Mouse (Mus musculus) midbrain, embryonic 14.5 days (tissue): ENCODE results near the gene Galntl5. TPM values are rescaled to one million over a fixed set of nuclear protein-coding genes. Genes with fewer than 3 reads are reported as not detected.
"Not testable (repeated sequence)": the region's sequence is repeated elsewhere in the genome, so short reads cannot be mapped to it uniquely, and the experiment has no call there.

ENCODE experiments used
- ATAC-seq: fragments of 200-750 bp; cut with Nextera tagmentation; 2 replicates; pipeline ENCODE4 v1.8.0; 2017; ENCODE audit warnings: moderate number of reproducible peaks, moderate library complexity; ENCODE audit not compliant: low FRiP score, low TSS enrichment
- DNase-seq: peaks from one replicate; pipeline ENCODE4 v3.0.0-alpha.2; 2015
- H3K27ac ChIP-seq: fragments of 300-500 bp; sonication (generic); replicated peaks from 2 replicates; pipeline ENCODE4 v1.5.1; 2014; ENCODE audit warnings: mild to moderate bottlenecking, low read depth, low read length, moderate library complexity
- H3K27me3 ChIP-seq: fragments of 300-500 bp; sonication (generic); 2 replicates; pipeline ENCODE4 v1.6.1; 2014; ENCODE audit warnings: low read length, control low read depth, mixed read lengths; ENCODE audit not compliant: control insufficient read depth, insufficient read depth
- H3K36me3 ChIP-seq: fragments of 300-500 bp; sonication (generic); 2 replicates; pipeline ENCODE4 v1.6.1; 2014; ENCODE audit warnings: low read length, control low read depth; ENCODE audit not compliant: control insufficient read depth, insufficient read depth
- H3K4me1 ChIP-seq: fragments of 300-500 bp; sonication (generic); 2 replicates; pipeline ENCODE4 v1.6.1; 2014; ENCODE audit warnings: mild to moderate bottlenecking, antibody characterized with exemption, low read length, control low read depth; ENCODE audit not compliant: control insufficient read depth, insufficient read depth
- H3K4me2 ChIP-seq: fragments of 300-500 bp; sonication (generic); 2 replicates; pipeline ENCODE4 v1.6.1; 2014; ENCODE audit warnings: mild to moderate bottlenecking, low read length, moderate library complexity
- H3K4me3 ChIP-seq: fragments of 300-500 bp; sonication (generic); replicated peaks from 2 replicates; pipeline ENCODE4 v1.5.1; 2014; ENCODE audit warnings: low read depth, low read length
- H3K9ac ChIP-seq: fragments of 300-500 bp; sonication (generic); replicated peaks from 2 replicates; pipeline ENCODE4 v1.6.1; 2014; ENCODE audit warnings: mild to moderate bottlenecking, low read length, moderate library complexity
- H3K9me3 ChIP-seq: fragments of 300-500 bp; sonication (generic); 2 replicates; pipeline ENCODE4 v1.6.1; 2016; ENCODE audit warnings: low read length, control low read depth, mixed read lengths; ENCODE audit not compliant: control insufficient read depth
- WGBS: fragments of 180-500 bp; shearing (Covaris S2); extraction: QIAGEN DNeasy Blood & Tissue Kit; methylation state at CpG from one replicate; pipeline ENCODE4 v1.1.7; 2014; 5-methylcytosine and 5-hydroxymethylcytosine counted together
- polyA plus RNA-seq: library from polyadenylated mRNA; unstranded; fragments of >200 nt; fragmentation: Nextera tagmentation; extraction: Ambion mirVana; gene quantifications from 2 replicates; pipeline ENCODE4 v1.2.1, GENCODE M21; 2014

Galntl5 gene
- polyA plus RNA-seq, 1 experiment from 2014 or later = not detected

DNA sequence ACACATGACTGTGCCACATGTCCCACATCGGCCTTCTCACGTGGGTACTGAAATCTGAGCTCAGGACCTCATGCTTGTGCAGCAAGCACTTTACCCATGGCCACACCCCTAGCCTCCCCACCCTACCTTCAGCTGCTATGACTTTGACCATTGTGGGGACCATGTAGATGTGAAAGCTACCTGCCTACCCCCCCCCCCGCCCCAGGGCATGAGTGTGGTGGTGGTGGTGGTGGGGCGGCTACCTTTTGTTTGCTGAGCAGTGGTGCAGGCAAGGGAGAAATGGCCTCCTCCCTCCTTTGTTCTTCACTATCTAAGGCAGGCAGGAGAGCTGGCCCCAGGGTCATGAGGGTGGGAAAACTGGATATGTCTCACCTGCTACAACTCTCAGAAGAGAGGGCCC is 18.3 kb upstream of the Galntl5 start:
- H3K4me2 ChIP-seq = no peak overlapping the region
- DNase-seq = no peak
- H3K9me3 ChIP-seq = no peaks in the 10 kb centered on the region
- WGBS = 84% methylated on average over 4 of the region's 4 CpGs
- no peak overlapping the region for H3K27ac ChIP-seq
- H3K27me3 ChIP-seq = no peaks in the 10 kb centered on the region
- no peak overlapping the region for H3K9ac ChIP-seq
- H3K4me1 ChIP-seq = no peaks in the 10 kb centered on the region
- H3K36me3 ChIP-seq = no peaks in the 10 kb centered on the region
- H3K4me3 ChIP-seq = no peak overlapping the region
- ATAC-seq = no peak

DNA sequence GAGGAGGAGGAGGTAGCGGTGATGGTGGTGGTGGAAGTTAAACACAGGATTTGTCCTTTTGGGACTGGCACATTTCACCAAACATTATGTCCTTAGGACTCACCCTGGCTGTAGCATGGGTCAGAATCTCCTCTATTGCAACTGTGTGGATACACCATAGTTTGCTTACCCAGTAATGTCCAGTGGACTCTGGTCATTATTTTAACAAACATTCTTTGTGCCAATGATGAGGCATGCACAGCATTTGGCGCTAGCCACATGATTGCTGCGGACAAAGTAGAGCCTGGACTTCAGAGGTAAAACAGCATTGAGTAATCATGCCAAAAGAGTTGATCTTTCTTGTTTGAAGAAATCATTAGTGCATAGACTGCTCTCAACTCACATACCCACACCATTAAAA is 17.3 kb upstream of the Galntl5 start:
- H3K9me3 ChIP-seq = no peaks in the 10 kb centered on the region
- no peak overlapping the region for H3K4me3 ChIP-seq
- WGBS = 98% methylated on average over 3 of the region's 3 CpGs
- no peak overlapping the region for H3K9ac ChIP-seq
- ATAC-seq (no peak), DNase-seq (no peak)
- no peaks in the 10 kb centered on the region for H3K4me1 ChIP-seq
- no peak overlapping the region for H3K27ac ChIP-seq
- no peak overlapping the region for H3K4me2 ChIP-seq
- no peaks in the 10 kb centered on the region for H3K27me3 ChIP-seq
- H3K36me3 ChIP-seq = no peaks in the 10 kb centered on the region

DNA sequence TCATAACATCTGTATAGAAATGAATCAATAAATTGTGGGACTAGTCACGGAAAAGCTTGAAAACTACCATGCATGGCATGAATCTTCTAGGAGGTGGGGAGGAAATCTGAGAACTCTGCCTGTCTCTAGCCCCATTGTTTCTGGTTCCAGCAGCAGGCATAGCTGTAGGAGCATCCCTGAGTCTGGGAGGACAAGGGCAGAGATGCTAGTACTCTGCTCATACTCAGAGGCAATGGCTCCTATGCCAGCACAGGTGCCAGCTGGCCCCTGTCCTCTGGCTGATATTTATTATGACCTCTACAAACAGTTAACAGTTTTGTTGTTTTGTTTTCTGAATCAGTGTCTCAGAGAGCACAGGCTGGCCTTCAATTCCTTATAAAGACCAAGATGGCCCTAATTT is 16.9 kb upstream of the Galntl5 start:
- ATAC-seq (no peak), DNase-seq (no peak)
- H3K36me3 ChIP-seq = no peaks in the 10 kb centered on the region
- no peak overlapping the region for H3K9ac ChIP-seq
- H3K9me3 ChIP-seq = no peaks in the 10 kb centered on the region
- H3K4me1 ChIP-seq = no peaks in the 10 kb centered on the region
- H3K27ac ChIP-seq = no peak overlapping the region
- no peaks in the 10 kb centered on the region for H3K27me3 ChIP-seq
- no peak overlapping the region for H3K4me2 ChIP-seq
- H3K4me3 ChIP-seq = no peak overlapping the region
- 77% methylated on average over 1 of the region's 1 CpGs for WGBS

DNA sequence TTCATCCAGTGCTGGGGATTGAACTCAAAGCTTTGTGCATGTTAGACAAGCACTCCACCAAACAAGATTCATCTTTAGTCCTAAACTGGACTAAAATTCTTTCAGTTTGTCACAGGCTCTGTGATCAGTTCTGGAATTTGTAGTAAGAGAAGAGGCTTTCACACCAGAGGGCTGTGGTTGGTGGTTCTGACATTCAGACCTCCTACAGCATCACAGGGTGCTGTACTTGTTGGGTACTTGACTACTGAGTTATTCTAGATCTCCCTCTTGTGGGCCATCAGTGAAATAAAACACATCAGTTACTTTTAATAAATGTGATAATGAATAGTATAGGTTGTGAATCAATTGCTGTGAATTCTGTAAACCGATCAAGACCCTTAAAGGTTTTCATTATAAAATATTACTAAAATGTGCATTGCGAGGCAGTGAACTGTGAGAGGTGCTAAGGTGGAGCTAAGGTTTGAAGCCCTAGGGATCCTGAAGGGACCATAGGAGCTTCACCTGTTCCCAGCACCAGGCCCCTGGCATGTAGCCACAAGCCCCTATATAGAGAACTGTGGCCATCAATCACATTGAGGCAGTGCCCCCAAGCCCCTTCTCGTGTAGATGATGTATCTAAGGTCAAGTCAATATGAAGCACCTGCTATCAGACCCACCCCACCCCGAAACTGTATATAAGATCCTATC is 16.0 kb upstream of the Galntl5 start:
- no peaks in the 10 kb centered on the region for H3K36me3 ChIP-seq
- 84% methylated on average over 4 of the region's 4 CpGs for WGBS
- no peak for ATAC-seq
- no peaks in the 10 kb centered on the region for H3K27me3 ChIP-seq
- no peak overlapping the region for H3K9ac ChIP-seq
- no peak overlapping the region for H3K4me3 ChIP-seq
- no peaks in the 10 kb centered on the region for H3K9me3 ChIP-seq
- no peak overlapping the region for H3K4me2 ChIP-seq
- DNase-seq = no peak
- H3K4me1 ChIP-seq = no peaks in the 10 kb centered on the region
- H3K27ac ChIP-seq = no peak overlapping the region

DNA sequence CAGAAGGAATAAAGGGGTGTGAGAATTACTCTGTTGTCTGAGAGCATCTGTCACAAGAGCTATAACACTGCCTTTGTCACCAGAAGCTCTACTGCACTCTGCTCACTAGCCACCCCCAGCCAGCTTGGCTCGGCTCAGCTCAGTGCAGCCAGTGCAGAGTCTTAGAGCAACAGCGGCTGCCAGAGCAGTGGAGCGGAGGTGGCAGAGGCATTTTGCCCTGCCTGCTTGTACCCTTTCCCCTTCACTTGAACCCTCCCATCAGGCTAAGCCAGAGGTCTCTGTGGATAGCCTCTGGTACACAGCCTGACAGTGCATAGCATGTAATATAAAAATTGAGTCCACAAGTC is 15.5 kb upstream of the Galntl5 start:
- DNase-seq (no peak), ATAC-seq (no peak)
- 86% methylated on average over 3 of the region's 3 CpGs for whole genome bisulfite sequencing
- H3K9ac ChIP-seq = no peak overlapping the region
- no peak overlapping the region for H3K4me2 ChIP-seq
- no peaks in the 10 kb centered on the region for H3K27me3 ChIP-seq
- no peaks in the 10 kb centered on the region for H3K36me3 ChIP-seq
- no peak overlapping the region for H3K27ac ChIP-seq
- H3K4me1 ChIP-seq = no peaks in the 10 kb centered on the region
- H3K9me3 ChIP-seq = no peaks in the 10 kb centered on the region
- H3K4me3 ChIP-seq = no peak overlapping the region

DNA sequence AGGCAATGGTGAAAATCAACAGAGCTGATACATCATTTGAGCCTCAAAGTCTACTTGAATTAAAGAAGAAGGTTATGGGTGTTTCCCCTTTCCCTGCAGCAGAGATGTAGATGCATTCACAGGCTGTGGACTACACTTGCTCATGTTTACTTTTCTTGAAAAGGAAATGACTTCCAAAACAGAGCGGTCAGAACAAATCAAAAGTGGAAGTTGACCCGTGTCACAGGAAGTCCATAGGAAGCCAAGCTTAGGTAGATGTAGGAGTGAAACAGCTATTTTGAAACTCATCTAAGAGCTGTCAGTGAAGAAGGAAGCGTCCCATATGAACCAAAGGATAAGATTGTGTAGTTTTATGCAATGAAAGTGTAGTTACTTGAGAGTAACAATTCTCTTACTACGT is 14.6 kb upstream of the Galntl5 start:
- Histone ChIP-seq H3K4me3 (no peak overlapping the region), H3K9me3 (no peaks in the 10 kb centered on the region), H3K36me3 (no peaks in the 10 kb centered on the region), H3K27ac (no peak overlapping the region), H3K9ac (no peak overlapping the region), H3K27me3 (no peaks in the 10 kb centered on the region), H3K4me2 (no peak overlapping the region), H3K4me1 (no peaks in the 10 kb centered on the region)
- DNase-seq (no peak), ATAC-seq (no peak)
- 88% methylated on average over 4 of the region's 4 CpGs for WGBS

DNA sequence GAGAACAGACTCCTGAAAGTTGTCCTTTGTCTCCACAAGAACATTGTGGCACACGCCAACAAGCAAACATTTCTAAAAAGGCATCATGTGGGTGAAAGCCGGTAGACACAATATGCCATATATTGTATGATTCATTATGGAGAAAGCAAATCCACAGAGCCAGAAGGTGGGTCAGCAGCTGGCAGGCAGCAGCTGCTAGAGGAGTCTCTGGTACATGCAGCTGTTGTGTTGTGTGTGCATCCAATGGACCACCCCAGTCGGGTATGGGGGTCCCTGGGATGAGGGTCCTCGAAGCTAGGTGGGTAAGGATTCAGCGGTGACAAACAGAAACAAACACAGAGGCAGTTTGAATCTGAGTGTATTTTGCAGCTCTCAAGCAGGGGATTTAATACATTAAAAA is 3.3 kb upstream of the Galntl5 start:
- H3K9me3 ChIP-seq = not testable (repeated sequence)
- 93% methylated on average over 5 of the region's 5 CpGs for WGBS

DNA sequence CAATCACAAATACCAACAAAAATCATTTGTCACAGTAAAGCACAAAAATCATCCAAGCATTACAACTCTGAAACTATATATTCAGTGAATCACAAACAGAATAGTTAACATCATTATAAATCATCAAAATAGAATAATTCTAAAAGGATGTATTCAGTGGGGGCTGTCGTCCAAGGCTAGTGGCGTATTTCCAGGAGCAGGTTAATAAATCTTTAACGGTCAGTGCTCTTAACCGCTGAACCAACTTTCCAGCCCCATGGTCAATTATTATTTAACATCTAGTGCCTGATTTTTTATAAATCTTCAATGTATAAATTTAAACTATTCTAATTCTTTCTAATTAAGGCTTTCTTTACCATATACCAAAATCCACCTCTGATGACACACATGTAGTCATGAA is 2.7 kb upstream of the Galntl5 start:
- H3K9me3 ChIP-seq, H3K4me1 ChIP-seq, ATAC-seq, H3K9ac ChIP-seq, H3K4me2 ChIP-seq, H3K27me3 ChIP-seq, H3K4me3 ChIP-seq, H3K27ac ChIP-seq, H3K36me3 ChIP-seq, DNase-seq: not testable (repeated sequence)
- WGBS = 95% methylated on average over 4 of the region's 4 CpGs

More for the DNA sequence above, 3.3 kb upstream of the Galntl5 start:
- ATAC-seq, H3K36me3 ChIP-seq, H3K4me3 ChIP-seq, DNase-seq, H3K27ac ChIP-seq, H3K9ac ChIP-seq, H3K4me2 ChIP-seq, H3K27me3 ChIP-seq, H3K4me1 ChIP-seq: not testable (repeated sequence)

DNA sequence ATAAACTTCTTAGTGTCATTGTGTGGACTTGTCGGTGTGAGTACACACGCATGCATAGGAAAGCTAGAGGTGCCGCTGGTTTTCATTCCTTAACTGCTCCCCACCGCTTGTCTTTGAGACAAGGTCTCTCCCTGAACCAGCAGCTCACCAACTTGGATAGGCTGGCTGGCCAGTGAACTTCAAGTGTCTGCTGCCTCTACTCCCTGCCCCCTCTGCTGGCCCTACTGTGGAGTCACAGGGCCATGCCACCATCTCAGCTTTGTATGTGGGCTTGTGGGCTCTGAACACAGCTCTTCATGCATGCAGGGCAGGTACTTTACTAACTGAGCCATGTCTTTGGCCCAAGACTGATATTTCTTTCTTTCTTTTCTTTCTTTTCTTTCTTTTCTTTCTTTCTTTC is 2.0 kb upstream of the Galntl5 start:
- no peaks in the 10 kb centered on the region for H3K36me3 ChIP-seq
- H3K27ac ChIP-seq = no peak overlapping the region
- no peaks in the 10 kb centered on the region for H3K9me3 ChIP-seq
- DNase-seq = no peak
- H3K9ac ChIP-seq = no peak overlapping the region
- no peak overlapping the region for H3K4me3 ChIP-seq
- WGBS = 95% methylated on average over 4 of the region's 4 CpGs
- no peaks in the 10 kb centered on the region for H3K27me3 ChIP-seq
- no peak for ATAC-seq
- no peak overlapping the region for H3K4me2 ChIP-seq
- H3K4me1 ChIP-seq = no peaks in the 10 kb centered on the region
